Mouse (Mus musculus) gastrocnemius, adult 2 months (tissue): ENCODE results near the gene Cfap45. TPM values are rescaled to one million over a fixed set of nuclear protein-coding genes. Genes with fewer than 3 reads are reported as not detected.

Experiments used
- DNase-seq: peaks from one replicate; pipeline ENCODE4 v3.0.0; 2022
- H3K27ac ChIP-seq: fragments of 200-600 bp; 2 replicates; pipeline ENCODE4 v1.8.1; 2022; ENCODE audit warnings: mild to moderate bottlenecking
- H3K4me3 ChIP-seq: fragments of 200-600 bp; 2 replicates; pipeline ENCODE4 v1.8.1; 2022; ENCODE audit warnings: mild to moderate bottlenecking, moderate library complexity
- CTCF ChIP-seq: fragments of 200-600 bp; IDR thresholded peaks from 2 replicates; pipeline ENCODE4 v1.8.1; 2022; ENCODE audit warnings: antibody characterized with exemption, mild to moderate bottlenecking, moderate library complexity
- intact Hi-C: fragments of 180-260 bp; cut with DNase I; formaldehyde crosslinking; loops from one replicate; pipeline ENCODE4 v1.15.1; 2025
- total RNA-seq, 2 experiments: library from RNA; stranded (reverse); gene quantifications; 2 replicates each; pipeline ENCODE4 v1.2.3; 2021

The Cfap45 gene
- total RNA-seq, 2 experiments from 2014 or later, result not detected

- TF ChIP-seq CTCF, result peak; percentile 36
- peak; percentile 69 for DNase-seq
- Histone ChIP-seq H3K27ac (peak overlapping the region; percentile 83), H3K4me3 (peak overlapping the region; percentile 54)
- intact Hi-C loops, result no loop called here
Observed at GRCm38 (mm10) chr1:172512962-172513361, 7.6 kb upstream of the Cfap45 start.

- intact Hi-C loops, result no loop called here
- Histone ChIP-seq H3K4me3 (peak overlapping the region; percentile 54), H3K27ac (peak overlapping the region; percentile 83)
- peak; percentile 68 for DNase-seq
- TF ChIP-seq CTCF, result no peak
Observed at GRCm38 (mm10) chr1:172513525-172514212, 6.9 kb upstream of the Cfap45 start.

- DNase-seq, result no peak
- Histone ChIP-seq H3K27ac (peak overlapping the region; percentile 83), H3K4me3 (peak overlapping the region; percentile 54)
- TF ChIP-seq CTCF, result no peak
- intact Hi-C loops, result no loop called here
Observed at GRCm38 (mm10) chr1:172514213-172514529, 6.4 kb upstream of the Cfap45 start.

- H3K27ac ChIP-seq, result peak overlapping the region; percentile 83
- intact Hi-C loops, result no loop called here
- no peak for TF ChIP-seq CTCF
- H3K4me3 ChIP-seq, result no peak overlapping the region
- DNase-seq, result no peak
Observed at GRCm38 (mm10) chr1:172514551-172515268, 5.9 kb upstream of the Cfap45 start.

GRCm38 (mm10) chr1:172515396-172515795 lies 5.2 kb upstream of the Cfap45 start:
- intact Hi-C loops, result no loop called here
- no peak for TF ChIP-seq CTCF
- no peak overlapping the region for H3K4me3 ChIP-seq
- peak overlapping the region; percentile 83 for H3K27ac ChIP-seq
- DNase-seq, result no peak

GRCm38 (mm10) chr1:172518013-172518412 lies 2.6 kb upstream of the Cfap45 start:
- H3K4me3 ChIP-seq, result no peak overlapping the region
- no peak overlapping the region for H3K27ac ChIP-seq
- intact Hi-C loops, result no loop called here
- peak; percentile 51 for TF ChIP-seq CTCF
- no peak for DNase-seq

- peak overlapping the region; percentile 28; the same call in 1 of the 2 replicates for H3K27ac ChIP-seq
- intact Hi-C loops, result no loop called here
- no peak for DNase-seq
Observed at GRCm38 (mm10) chr1:172519644-172520043, 957 bp upstream of the Cfap45 start.

GRCm38 (mm10) chr1:172522524-172522923 lies 1.9 kb downstream of the Cfap45 start:
- no peak for DNase-seq
- TF ChIP-seq CTCF, result no peak
- Histone ChIP-seq H3K4me3 (no peak overlapping the region), H3K27ac (peak overlapping the region; percentile 51; the same call in 1 of the 2 replicates)
- intact Hi-C loops, result no loop called here

More at GRCm38 (mm10) chr1:172519644-172520043, 957 bp upstream of the Cfap45 start:
- no peak for TF ChIP-seq CTCF
- no peak overlapping the region for H3K4me3 ChIP-seq

- intact Hi-C loops, result loop anchor here (2.0 kb wide), 1 partner anchor 23 kb away; the partner anchor contains the start of gene Tagln2
- no peak for TF ChIP-seq CTCF
- peak; percentile 39 for DNase-seq
- peak overlapping the region; percentile 61; the same call in 1 of the 2 replicates for H3K27ac ChIP-seq
- no peak overlapping the region for H3K4me3 ChIP-seq
Observed at GRCm38 (mm10) chr1:172523699-172524101, 3.1 kb downstream of the Cfap45 start.

GRCm38 (mm10) chr1:172525027-172525764 lies 4.6 kb downstream of the Cfap45 start:
- DNase-seq, result peak; percentile 39
- TF ChIP-seq CTCF, result peak; percentile 37
- Histone ChIP-seq H3K27ac (peak overlapping the region; percentile 80), H3K4me3 (peak overlapping the region; percentile 47)
- intact Hi-C loops, result loop anchor here (2.0 kb wide), 1 partner anchor 24 kb away; the partner anchor contains the start of gene Tagln2

- intact Hi-C loops, result loop anchor here (2.0 kb wide), 1 partner anchor 25 kb away; the partner anchor contains the start of gene Tagln2
- peak overlapping the region; percentile 80 for H3K27ac ChIP-seq
- peak overlapping the region; percentile 47 for H3K4me3 ChIP-seq
Observed at GRCm38 (mm10) chr1:172525971-172526370, 5.4 kb downstream of the Cfap45 start.

GRCm38 (mm10) chr1:172526380-172527081 lies 5.9 kb downstream of the Cfap45 start:
- intact Hi-C loops, result no loop called here
- peak; percentile 35 for DNase-seq
- TF ChIP-seq CTCF, result no peak
- peak overlapping the region; percentile 47 for H3K4me3 ChIP-seq
- H3K27ac ChIP-seq, result peak overlapping the region; percentile 80

More at GRCm38 (mm10) chr1:172525971-172526370, 5.4 kb downstream of the Cfap45 start:
- DNase-seq, result no peak
- no peak for TF ChIP-seq CTCF
